Mouse (Mus musculus) neutrophil, adult 65 days (primary cell): ENCODE data around the gene Fcho2. TPM values are rescaled to one million over a fixed set of nuclear protein-coding genes. Genes with fewer than 3 reads are reported as not detected.

Experiments
- total RNA-seq: library from RNA; stranded (reverse); gene quantifications from 2 replicates; pipeline ENCODE4 v1.2.4, GENCODE M21; 2023

The Fcho2 gene
- 130 and 164 TPM in 2 replicates for total RNA-seq

GRCm38 (mm10) chr13:98815147-98815785 is at the start of gene Fcho2:
Gene Fcho2 (minus strand): TSS chr13:98815449.

DNA sequence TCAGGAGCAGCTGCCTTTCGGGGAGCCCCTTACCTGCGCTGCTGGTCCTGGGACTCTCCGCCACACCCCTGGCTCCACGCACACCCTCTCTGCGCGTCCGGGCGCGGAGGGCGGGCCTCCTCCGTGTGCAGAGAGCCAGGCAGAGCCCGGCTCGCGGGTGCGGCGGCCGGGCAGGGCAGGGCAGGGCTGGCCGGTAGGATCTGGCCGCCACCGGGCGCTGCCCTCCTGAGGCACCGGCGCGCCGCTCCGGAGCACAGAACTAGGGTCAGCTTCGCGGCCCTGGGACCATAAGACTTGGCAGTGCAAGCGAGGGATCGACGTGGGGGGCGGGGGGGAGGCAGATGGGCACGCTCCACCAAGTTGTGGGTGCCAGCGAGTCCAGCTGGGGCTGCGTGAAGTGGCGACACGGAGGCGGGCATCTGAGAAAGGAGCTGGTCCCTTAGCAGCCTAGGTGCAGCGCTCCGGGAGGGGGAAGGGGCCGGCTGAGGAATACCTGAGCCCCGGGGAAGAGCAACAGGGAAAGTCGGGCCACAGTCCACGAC is 120.4 kb downstream of the Fcho2 start, which contains the start of gene Tmem171:
Tmem171 (minus strand) TSS at position 62 of the 542 bp plus-strand sequence.

Other genes with a start within 250 kb of the Fcho2 start
- not detected in 2 replicates for gene Tmem174, start 178.0 kb downstream of the Fcho2 start, total RNA-seq
- gene Tmem171, start 120.6 kb downstream of the Fcho2 start, total RNA-seq, result not detected in 2 replicates
- gene Tnpo1, start 110.9 kb upstream of the Fcho2 start, total RNA-seq, result 60.7 and 77.0 TPM in 2 replicates
- gene 1700024P04Rik, start 169.1 kb upstream of the Fcho2 start, total RNA-seq, result not detected in 2 replicates